Mouse (Mus musculus): ENCODE results near the gene Actc1.

DNA sequence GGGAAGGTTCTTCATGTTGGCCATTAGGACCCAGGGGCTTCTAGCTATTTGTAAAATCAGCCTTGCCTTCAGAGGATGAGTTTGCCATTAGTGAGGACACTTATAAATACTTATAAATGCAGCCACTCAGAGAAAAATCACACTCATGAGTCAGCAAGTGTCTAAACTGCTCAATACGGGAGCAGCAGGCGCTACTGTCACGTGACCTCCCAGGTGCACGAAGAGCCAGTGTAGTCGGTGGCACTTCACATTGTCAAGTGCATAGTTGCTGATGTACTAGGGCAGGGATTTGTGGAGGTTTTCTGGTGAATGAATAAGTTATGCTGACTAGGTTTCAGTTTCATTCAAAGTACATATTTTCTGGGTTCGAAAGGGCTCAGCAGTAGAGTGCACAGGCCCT, 30.0 kb downstream of the Actc1 start:
- TF ChIP-seq GATA1 (IDR thresholded peaks at IDR 0.05; ENCODE audit: borderline replicate concordance, low read length) (no peak), FLI1 (IDR thresholded peaks at IDR 0.05; ENCODE audit: low read length) (no peak)

Measured in megakaryocyte, embryonic 14.5 days (primary cell).